Mouse (Mus musculus) forebrain, embryonic 15.5 days (tissue): Measurements from ENCODE around the gene Cox14. TPM values are rescaled to one million over a fixed set of nuclear protein-coding genes. Genes with fewer than 3 reads are reported as not detected.

ENCODE experiments used
- ATAC-seq: fragments of 200-750 bp; cut with Nextera tagmentation; replicated peaks from 2 replicates; pipeline ENCODE4 v1.8.0; 2017; ENCODE audit warnings: mild to moderate bottlenecking, moderate TSS enrichment, moderate library complexity
- H3K27ac ChIP-seq: fragments of 300-500 bp; sonication (generic); replicated peaks from 2 replicates; pipeline ENCODE4 v1.5.1; 2015; ENCODE audit warnings: mild to moderate bottlenecking, inconsistent platforms
- H3K27me3 ChIP-seq: fragments of 300-500 bp; sonication (generic); 2 replicates; pipeline ENCODE4 v1.6.1; 2015; ENCODE audit warnings: inconsistent platforms
- H3K36me3 ChIP-seq: fragments of 300-500 bp; sonication (generic); 2 replicates; pipeline ENCODE4 v1.6.1; 2015; ENCODE audit warnings: mild to moderate bottlenecking, inconsistent platforms
- H3K4me1 ChIP-seq: fragments of 300-500 bp; sonication (generic); 2 replicates; pipeline ENCODE4 v1.6.1; 2015; ENCODE audit warnings: inconsistent platforms
- H3K4me2 ChIP-seq: fragments of 300-500 bp; sonication (generic); replicated peaks from 2 replicates; pipeline ENCODE4 v1.6.1; 2015; ENCODE audit warnings: mild to moderate bottlenecking, inconsistent platforms
- H3K4me3 ChIP-seq: fragments of 300-500 bp; sonication (generic); 2 replicates; pipeline ENCODE4 v1.5.1; 2015; ENCODE audit warnings: mild to moderate bottlenecking, inconsistent platforms
- H3K9ac ChIP-seq: fragments of 300-500 bp; sonication (generic); replicated peaks from 2 replicates; pipeline ENCODE4 v1.6.1; 2015; ENCODE audit warnings: mild to moderate bottlenecking, inconsistent platforms
- H3K9me3 ChIP-seq: fragments of 300-500 bp; sonication (generic); 2 replicates; pipeline ENCODE4 v1.6.1; 2016; ENCODE audit warnings: inconsistent platforms
- WGBS: fragments of 180-500 bp; shearing (Covaris S2); methylation state at CpG from one replicate; pipeline ENCODE4 v1.1.7; 2015; ENCODE audit warnings: mixed read lengths; 5-methylcytosine and 5-hydroxymethylcytosine counted together
- polyA plus RNA-seq: library from polyadenylated mRNA; unstranded; fragments of >200 nt; fragmentation: Nextera tagmentation; extraction: Ambion mirVana; gene quantifications from 2 replicates; pipeline ENCODE4 v1.2.1, GENCODE M21; 2015

Gene Cox14
- polyA plus RNA-seq = 175 and 190 TPM in 2 replicates

GRCm38 (mm10) chr15:99725341-99726155, at the start of gene Cox14:
Gene Cox14 (plus strand): TSS chr15:99725618.
- Histone ChIP-seq H3K27me3 (no peaks in the 10 kb centered on the region), H3K36me3 (peaks cover 23% of the 10 kb centered on the region), H3K4me1 (peaks cover 26% of the 10 kb centered on the region), H3K4me3 (peak within 1 kb of the TSS; percentile 83), H3K9ac (peak within 1 kb of the TSS; percentile 97), H3K4me2 (peak within 1 kb of the TSS; percentile 83), H3K9me3 (no peaks in the 10 kb centered on the region), H3K27ac (peak within 1 kb of the TSS; percentile 89)
- WGBS = under 1% methylated on average over 67 of the region's 68 CpGs
- ATAC-seq = peak; percentile 96

DNA sequence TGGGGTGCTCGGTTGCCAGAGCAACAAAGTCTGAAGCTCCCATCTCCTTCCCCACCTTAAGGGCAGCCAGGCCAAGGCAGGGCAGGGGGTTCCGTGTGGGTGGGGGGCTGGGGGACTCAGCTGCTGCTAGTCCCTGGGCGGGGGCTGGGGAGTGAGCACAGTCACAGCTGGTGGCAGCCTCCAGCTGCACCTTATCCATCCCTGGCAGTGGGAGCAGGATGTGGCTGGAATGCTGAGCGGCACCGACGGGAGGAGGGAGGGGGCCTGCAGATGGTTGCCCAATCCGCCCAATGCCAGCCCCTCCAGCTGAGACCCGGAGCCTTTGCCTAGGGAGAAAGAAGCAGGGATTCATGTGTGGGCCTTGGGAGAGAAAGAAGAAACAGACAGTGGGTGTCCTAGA, 48.3 kb upstream of the Cox14 start:
- Histone ChIP-seq H3K36me3 (no peaks in the 10 kb centered on the region), H3K27me3 (no peaks in the 10 kb centered on the region), H3K27ac (peak overlapping the region; percentile 67), H3K4me2 (no peak overlapping the region), H3K4me1 (peaks cover 34% of the 10 kb centered on the region), H3K9me3 (no peaks in the 10 kb centered on the region), H3K9ac (no peak overlapping the region), H3K4me3 (no peak overlapping the region)
- 12% methylated on average over 8 of the region's 8 CpGs for WGBS
- peak; percentile 80 for ATAC-seq

- H3K27ac ChIP-seq = no peak overlapping the region
- no peak overlapping the region for H3K9ac ChIP-seq
- H3K4me3 ChIP-seq = no peak overlapping the region
- H3K27me3 ChIP-seq = no peaks in the 10 kb centered on the region
- WGBS = 15% methylated on average over 13 of the region's 13 CpGs
- no peaks in the 10 kb centered on the region for H3K9me3 ChIP-seq
- no peak overlapping the region for H3K4me2 ChIP-seq
- no peaks in the 10 kb centered on the region for H3K36me3 ChIP-seq
- H3K4me1 ChIP-seq = peaks cover 28% of the 10 kb centered on the region
- no peak for ATAC-seq
These were observed 47.2 kb upstream of the Cox14 start for GRCm38 (mm10) chr15:99678063-99678800.

DNA sequence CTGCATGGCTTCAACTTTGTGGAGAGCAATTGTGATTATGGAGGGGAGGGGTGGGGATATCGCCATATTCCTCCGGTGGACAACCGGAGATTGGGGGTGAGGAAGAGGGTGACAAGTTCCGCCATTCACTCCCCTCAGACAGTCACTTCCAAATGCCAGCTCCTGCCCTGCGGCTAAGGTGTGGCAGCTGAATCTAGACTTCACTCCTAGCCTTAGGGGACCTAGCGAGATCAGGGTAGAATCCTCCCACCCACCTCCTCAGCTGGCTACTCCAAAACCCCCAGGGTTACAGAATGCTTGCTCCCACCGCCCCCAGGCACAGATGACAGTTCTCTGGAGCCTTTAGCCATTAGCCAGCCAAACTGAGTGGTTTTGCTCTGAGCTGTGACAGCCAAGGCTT, 46.4 kb upstream of the Cox14 start:
- no peak for ATAC-seq
- Histone ChIP-seq H3K4me3 (no peak overlapping the region), H3K4me2 (no peak overlapping the region), H3K36me3 (0 out of 2 replicates have a peak, but pooled peaks cover 3% of the 10 kb centered on the region), H3K27me3 (no peaks in the 10 kb centered on the region), H3K27ac (no peak overlapping the region), H3K4me1 (peaks cover 28% of the 10 kb centered on the region), H3K9me3 (no peaks in the 10 kb centered on the region), H3K9ac (no peak overlapping the region)
- 73% methylated on average over 7 of the region's 7 CpGs for WGBS

- H3K36me3 ChIP-seq = peaks cover 8% of the 10 kb centered on the region; the same call in 1 of the 2 replicates
- no peak for ATAC-seq
- no peak overlapping the region for H3K9ac ChIP-seq
These were observed 42.5 kb upstream of the Cox14 start for GRCm38 (mm10) chr15:99682880-99683279.

GRCm38 (mm10) chr15:99684156-99684555, 41.3 kb upstream of the Cox14 start:
- Histone ChIP-seq H3K36me3 (peaks cover 8% of the 10 kb centered on the region; the same call in 1 of the 2 replicates), H3K9me3 (no peaks in the 10 kb centered on the region), H3K4me3 (no peak overlapping the region), H3K4me1 (no peaks in the 10 kb centered on the region), H3K27me3 (no peaks in the 10 kb centered on the region), H3K9ac (no peak overlapping the region), H3K4me2 (no peak overlapping the region), H3K27ac (no peak overlapping the region)
- ATAC-seq = no peak
- WGBS = 96% methylated on average over 5 of the region's 5 CpGs

More at GRCm38 (mm10) chr15:99682880-99683279, 42.5 kb upstream of the Cox14 start:
- H3K27ac ChIP-seq = no peak overlapping the region
- H3K27me3 ChIP-seq = no peaks in the 10 kb centered on the region
- H3K9me3 ChIP-seq = no peaks in the 10 kb centered on the region
- H3K4me1 ChIP-seq = peaks cover 4% of the 10 kb centered on the region; the same call in 1 of the 2 replicates
- no peak overlapping the region for H3K4me2 ChIP-seq
- WGBS = 94% methylated on average over 7 of the region's 7 CpGs
- no peak overlapping the region for H3K4me3 ChIP-seq

DNA sequence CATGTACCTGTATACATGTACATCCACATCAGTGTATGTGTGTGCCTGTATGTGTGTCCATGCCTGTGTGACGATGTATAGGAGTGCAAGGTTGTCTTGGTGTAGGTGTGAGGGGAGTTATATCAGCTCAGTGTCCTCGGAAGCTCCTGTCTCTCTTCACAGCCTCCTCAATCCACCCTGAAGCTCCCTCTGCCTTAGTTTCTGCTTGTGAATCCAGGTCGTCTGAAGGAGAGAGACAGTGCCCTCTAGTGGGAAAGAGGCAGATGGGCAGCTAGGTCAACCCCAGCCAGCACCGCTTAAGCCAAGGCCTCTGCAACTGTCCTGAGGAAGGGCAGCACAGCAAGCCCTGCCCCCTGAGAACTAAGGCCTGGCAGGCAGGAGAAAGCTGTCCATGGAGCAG, 36.7 kb upstream of the Cox14 start:
- H3K9me3 ChIP-seq = no peaks in the 10 kb centered on the region
- H3K27me3 ChIP-seq = no peaks in the 10 kb centered on the region
- no peak overlapping the region for H3K4me2 ChIP-seq
- peaks cover 8% of the 10 kb centered on the region; the same call in 1 of the 2 replicates for H3K36me3 ChIP-seq
- peaks cover 6% of the 10 kb centered on the region; the same call in 1 of the 2 replicates for H3K4me1 ChIP-seq
- H3K27ac ChIP-seq = no peak overlapping the region
- no peak overlapping the region for H3K4me3 ChIP-seq
- WGBS = 3% methylated on average over 4 of the region's 4 CpGs
- ATAC-seq = peak; percentile 69
- no peak overlapping the region for H3K9ac ChIP-seq

DNA sequence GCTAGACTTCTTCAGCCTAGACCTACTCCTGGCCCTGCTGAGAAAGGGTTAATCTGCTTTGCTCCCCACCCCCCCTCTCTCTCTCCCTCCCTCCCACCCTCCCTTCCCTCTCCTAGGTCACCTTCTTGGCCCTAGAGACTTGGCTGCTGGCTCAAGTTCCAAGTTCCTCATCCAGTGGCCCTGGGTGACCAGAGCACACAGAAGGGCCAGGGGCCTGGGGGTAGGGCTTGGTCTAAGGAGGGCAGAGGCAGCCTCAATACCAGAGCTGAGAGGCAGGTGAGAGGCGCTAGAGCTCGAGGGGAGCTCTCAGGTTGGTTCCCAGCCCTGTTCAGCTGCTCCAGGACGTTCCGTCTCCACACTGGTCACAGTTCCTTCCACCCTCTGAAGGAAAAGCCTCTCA, 34.5 kb upstream of the Cox14 start:
- Histone ChIP-seq H3K9ac (no peak overlapping the region), H3K27ac (no peak overlapping the region), H3K9me3 (no peaks in the 10 kb centered on the region), H3K27me3 (no peaks in the 10 kb centered on the region), H3K36me3 (peaks cover 5% of the 10 kb centered on the region; the same call in 1 of the 2 replicates), H3K4me2 (no peak overlapping the region), H3K4me3 (no peak overlapping the region), H3K4me1 (peaks cover 6% of the 10 kb centered on the region; the same call in 1 of the 2 replicates)
- no peak for ATAC-seq
- 27% methylated on average over 4 of the region's 4 CpGs for WGBS

- 58% methylated on average over 9 of the region's 9 CpGs for WGBS
- ATAC-seq = 0 out of 2 replicates have a peak, but pooled peaks have one; percentile 44
- peaks cover 6% of the 10 kb centered on the region; the same call in 1 of the 2 replicates for H3K4me1 ChIP-seq
- no peak overlapping the region for H3K4me2 ChIP-seq
- H3K27me3 ChIP-seq = no peaks in the 10 kb centered on the region
- H3K36me3 ChIP-seq = peaks cover 10% of the 10 kb centered on the region; the same call in 1 of the 2 replicates
- no peak overlapping the region for H3K4me3 ChIP-seq
- H3K9ac ChIP-seq = no peak overlapping the region
- no peak overlapping the region for H3K27ac ChIP-seq
- no peaks in the 10 kb centered on the region for H3K9me3 ChIP-seq
These were observed 33.4 kb upstream of the Cox14 start for GRCm38 (mm10) chr15:99691976-99692375.

DNA sequence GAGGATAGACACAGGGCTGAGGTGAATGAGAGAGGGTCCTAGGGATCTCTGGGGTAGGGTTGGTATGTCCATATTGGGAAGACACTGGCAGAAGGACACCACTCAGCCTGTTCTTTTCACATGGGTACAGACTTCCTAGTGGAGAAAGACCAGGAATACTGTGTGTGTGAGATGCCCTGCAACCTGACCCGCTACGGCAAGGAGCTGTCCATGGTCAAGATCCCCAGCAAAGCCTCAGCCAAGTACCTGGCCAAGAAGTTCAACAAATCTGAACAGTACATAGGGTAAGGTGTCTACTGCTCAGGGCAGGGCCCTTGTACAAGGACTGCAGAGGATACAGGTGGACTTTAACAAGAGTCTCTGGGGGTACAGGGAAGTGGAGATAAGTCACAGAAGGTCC, 28.1 kb upstream of the Cox14 start:
- no peak overlapping the region for H3K4me2 ChIP-seq
- no peaks in the 10 kb centered on the region for H3K9me3 ChIP-seq
- no peaks in the 10 kb centered on the region for H3K27me3 ChIP-seq
- H3K4me1 ChIP-seq = 0 out of 2 replicates have a peak, but pooled peaks cover 8% of the 10 kb centered on the region
- WGBS = 33% methylated on average over 2 of the region's 2 CpGs
- no peak overlapping the region for H3K27ac ChIP-seq
- no peak overlapping the region for H3K4me3 ChIP-seq
- H3K36me3 ChIP-seq = peaks cover 28% of the 10 kb centered on the region; the same call in 1 of the 2 replicates
- H3K9ac ChIP-seq = no peak overlapping the region
- ATAC-seq = no peak

DNA sequence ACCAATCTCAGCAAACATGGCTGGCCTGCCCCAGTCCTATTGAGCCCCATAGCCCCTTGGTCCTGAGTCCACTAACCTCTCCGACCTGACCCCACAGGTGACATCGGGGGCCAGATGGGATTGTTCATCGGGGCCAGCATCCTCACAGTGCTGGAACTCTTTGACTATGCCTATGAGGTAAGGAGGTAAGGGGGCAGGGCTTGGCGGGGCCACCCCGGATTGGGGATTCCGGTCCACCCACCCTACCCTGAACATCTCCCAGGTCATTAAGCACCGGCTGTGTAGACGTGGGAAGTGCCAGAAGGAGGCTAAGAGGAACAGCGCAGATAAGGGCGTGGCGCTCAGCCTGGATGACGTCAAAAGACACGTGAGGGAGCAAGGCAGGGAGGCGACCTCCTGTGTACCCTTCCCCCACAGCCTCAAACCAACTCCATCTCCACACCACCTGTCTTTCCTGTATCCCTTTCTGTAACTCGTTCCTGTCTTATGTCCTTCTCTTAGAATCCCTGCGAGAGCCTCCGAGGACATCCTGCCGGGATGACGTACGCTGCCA, 26.8 kb upstream of the Cox14 start:
- Histone ChIP-seq H3K27me3 (no peaks in the 10 kb centered on the region), H3K27ac (no peak overlapping the region), H3K36me3 (peaks cover 28% of the 10 kb centered on the region; the same call in 1 of the 2 replicates), H3K9ac (no peak overlapping the region; the same call in 1 of the 2 replicates), H3K4me1 (peaks cover 16% of the 10 kb centered on the region), H3K4me3 (no peak overlapping the region), H3K9me3 (no peaks in the 10 kb centered on the region), H3K4me2 (no peak overlapping the region)
- no peak for ATAC-seq
- WGBS = 38% methylated on average over 20 of the region's 20 CpGs

DNA sequence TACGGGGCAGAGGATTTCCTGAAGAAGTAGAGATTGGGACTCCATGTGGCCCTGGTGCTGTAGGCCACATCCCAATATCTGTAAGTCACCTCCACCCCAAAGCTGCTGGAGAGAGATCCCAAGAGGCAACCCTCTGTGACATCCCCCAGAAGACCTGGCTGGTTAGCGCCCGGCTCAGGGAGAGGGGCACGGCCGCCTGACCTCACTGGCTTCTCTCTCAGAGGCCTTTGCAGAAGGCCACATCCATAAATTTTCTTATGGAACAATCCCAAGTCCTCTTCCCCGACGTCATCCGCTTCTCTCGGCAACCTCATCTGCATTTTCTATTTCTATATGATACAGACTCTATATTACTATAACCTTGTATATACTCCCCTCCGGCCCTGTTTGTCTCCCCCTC, 25.7 kb upstream of the Cox14 start:
- no peak overlapping the region for H3K4me2 ChIP-seq
- H3K4me1 ChIP-seq = peaks cover 27% of the 10 kb centered on the region
- no peaks in the 10 kb centered on the region for H3K9me3 ChIP-seq
- peaks cover 33% of the 10 kb centered on the region; the same call in 1 of the 2 replicates for H3K36me3 ChIP-seq
- H3K9ac ChIP-seq = no peak overlapping the region
- H3K27me3 ChIP-seq = no peaks in the 10 kb centered on the region
- ATAC-seq = no peak
- no peak overlapping the region for H3K4me3 ChIP-seq
- 89% methylated on average over 10 of the region's 10 CpGs for WGBS
- H3K27ac ChIP-seq = no peak overlapping the region
